Mouse (Mus musculus) stomach, adult 2 months (tissue): ENCODE measurements around the gene Rsbn1. TPM values are rescaled to one million over a fixed set of nuclear protein-coding genes. Genes with fewer than 3 reads are reported as not detected.

ENCODE experiments used
- polyA plus RNA-seq: library from polyadenylated mRNA; depleted of rRNA; stranded (reverse); fragments of >200 nt; gene quantifications from 2 replicates; pipeline ENCODE4 v1.2.3, GENCODE M21; 2012; rRNA removed

The Rsbn1 gene
- 1.1 and 1.5 TPM in 2 replicates for polyA plus RNA-seq

GRCm38 (mm10) chr3:103914010-103914669, at the start of gene Rsbn1:
Gene Rsbn1, plus strand, starts transcription at chr3:103914120.

DNA sequence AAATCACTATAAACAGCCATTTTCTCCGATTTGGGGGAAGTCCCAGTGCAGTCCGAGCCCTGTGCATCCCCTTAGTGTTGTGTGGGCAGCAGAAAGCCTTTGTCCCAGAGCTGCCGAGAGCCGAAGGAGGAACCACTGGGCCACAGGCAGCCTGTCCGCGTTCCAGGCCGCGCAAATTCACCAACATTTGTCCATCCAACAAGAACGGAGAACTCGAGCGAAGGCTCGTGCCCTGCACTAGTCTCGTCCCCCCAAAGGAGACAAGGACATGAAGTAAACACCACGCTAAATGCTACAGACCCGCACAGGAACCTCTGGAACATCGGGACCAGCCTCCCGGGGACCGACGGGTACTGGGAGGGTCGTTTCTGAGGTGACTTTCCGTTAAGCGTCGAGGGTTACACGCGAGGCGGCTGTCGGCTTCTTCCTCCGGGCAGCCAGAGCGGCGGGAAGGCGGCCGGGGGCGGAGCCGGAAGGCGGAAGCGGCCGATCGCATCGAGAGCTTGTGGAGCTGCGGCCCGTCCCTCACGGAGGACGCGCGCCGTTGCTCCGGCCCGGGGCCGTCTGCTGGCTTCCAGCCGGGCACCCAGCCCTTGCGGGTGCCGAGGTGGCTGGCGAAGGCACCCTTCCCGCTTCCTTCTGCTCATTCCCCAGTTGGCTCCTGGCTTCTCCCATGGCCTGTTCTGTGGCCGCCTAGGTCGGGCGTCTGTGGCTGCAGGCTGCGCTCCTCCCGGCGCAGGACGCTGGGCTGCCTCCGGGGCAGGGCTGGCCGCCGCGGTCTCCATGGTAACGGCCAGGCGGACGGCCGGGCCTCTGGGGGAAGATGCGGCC, 54.2 kb downstream of the Rsbn1 start, which contains the start of gene Phtf1:
Phtf1 (plus strand) TSS at position 250 of the 831 bp plus-strand sequence.

Other genes with a start within 250 kb of the Rsbn1 start
- 5.1 and 5.3 TPM in 2 replicates for gene Olfml3, start 176.1 kb upstream of the Rsbn1 start, polyA plus RNA-seq
- not detected in 2 replicates for gene Gm10964, start 174.8 kb upstream of the Rsbn1 start, polyA plus RNA-seq
- gene Hipk1, start 122.6 kb upstream of the Rsbn1 start, polyA plus RNA-seq: 22.2 and 37.2 TPM in 2 replicates
- 7.4 and 7.7 TPM in 2 replicates for gene Dclre1b, start 104.7 kb upstream of the Rsbn1 start, polyA plus RNA-seq
- 2.4 and 4.1 TPM in 2 replicates for gene Ap4b1, start 104.6 kb upstream of the Rsbn1 start, polyA plus RNA-seq
- gene Gm43064, start 104.5 kb upstream of the Rsbn1 start, polyA plus RNA-seq: not detected in 2 replicates
- 0.08 and 0.30 TPM in 2 replicates for gene Bcl2l15, start 81.5 kb upstream of the Rsbn1 start, polyA plus RNA-seq
- gene Ptpn22, start 54.3 kb upstream of the Rsbn1 start, polyA plus RNA-seq: 0.04 and 0.23 TPM in 2 replicates
- 2.7 and 3.8 TPM in 2 replicates for gene Phtf1, start 54.0 kb downstream of the Rsbn1 start, polyA plus RNA-seq